Mouse (Mus musculus) cerebellum, adult 2 months (tissue): Measurements from ENCODE around the gene AI837181.

Experiments
- CTCF ChIP-seq: fragments of 200-500 bp; IDR thresholded peaks from 2 replicates; pipeline ENCODE4 v1.5.1; 2011; ENCODE audit warnings: low read depth, mild to moderate bottlenecking, control low read depth, low read length, moderate library complexity, borderline replicate concordance; ENCODE audit not compliant: insufficient read depth
- POLR2A ChIP-seq: fragments of 200-500 bp; IDR thresholded peaks from 2 replicates; pipeline ENCODE4 v1.6.1; 2011; ENCODE audit warnings: low read length, control low read depth, borderline replicate concordance; ENCODE audit not compliant: insufficient read depth

GRCm38 (mm10) chr19:5392892-5393291, 32.1 kb upstream of the AI837181 start:
- TF ChIP-seq POLR2A (no peak), CTCF (no peak)
